Mouse (Mus musculus): ENCODE results near the gene Iqce. TPM values are rescaled to one million over a fixed set of nuclear protein-coding genes. Genes with fewer than 3 reads are reported as not detected.

Gene Iqce
- polyA plus RNA-seq, 1 experiment from 2014 or later: 22.9 TPM

- peak overlapping the region; percentile 56; the same call in 1 of the 2 replicates for H3K27ac ChIP-seq (replicated peaks)
- no peak for ATAC-seq (ENCODE audit: low read depth)
- peak overlapping the region; percentile 2; the same call in 1 of the 2 replicates for H3K4me2 ChIP-seq
- H3K9me3 ChIP-seq: no peaks in the 10 kb centered on the region
- H3K36me3 ChIP-seq: peaks cover 59% of the 10 kb centered on the region
- H3K4me1 ChIP-seq (replicated peaks): peaks cover 99% of the 10 kb centered on the region
- H3K27me3 ChIP-seq: no peaks in the 10 kb centered on the region
- no peak overlapping the region for H3K4me3 ChIP-seq
- 80% methylated on average over 3 of the region's 3 CpGs for WGBS
- peak overlapping the region; percentile 45; the same call in 1 of the 2 replicates for H3K9ac ChIP-seq
Measured at GRCm38 (mm10) chr5:140642076-140642475, 60.1 kb downstream of the Iqce start.

DNA sequence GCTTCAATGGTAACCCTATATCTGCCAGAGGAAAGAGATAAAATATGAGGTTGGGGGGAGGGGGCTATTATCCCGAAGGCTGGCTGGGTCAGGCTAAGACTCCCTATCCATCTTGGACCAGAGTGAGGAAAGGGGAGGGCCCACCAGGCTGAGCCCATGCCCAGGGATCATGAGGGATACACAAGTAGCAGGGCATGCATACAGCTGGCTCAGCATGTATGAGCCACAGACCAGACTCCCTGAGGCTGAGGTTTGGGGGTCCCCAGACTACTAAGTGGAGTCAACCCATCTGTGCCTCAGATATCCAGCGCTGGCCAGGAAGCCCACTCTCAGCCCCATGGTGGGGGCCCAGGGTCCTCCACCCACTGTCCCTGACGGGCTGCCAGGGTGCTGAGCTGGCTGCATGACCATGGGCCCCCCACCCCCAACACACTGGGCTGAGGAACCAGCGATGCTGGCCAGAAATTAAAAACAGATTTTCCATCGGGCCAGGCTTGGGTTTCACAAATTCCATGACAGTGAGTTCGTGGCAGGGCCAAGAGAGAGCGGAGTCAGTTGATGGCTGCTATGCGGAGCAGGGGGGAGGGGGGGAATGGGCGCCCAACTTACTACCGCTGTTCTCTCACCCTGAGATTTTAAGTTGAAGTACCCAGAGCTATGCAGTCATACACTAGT lies 60.8 kb downstream of the Iqce start:
- 67% methylated on average over 10 of the region's 10 CpGs for WGBS
- Histone ChIP-seq H3K4me3 (no peak overlapping the region), H3K27me3 (no peaks in the 10 kb centered on the region), H3K9ac (peak overlapping the region; percentile 45; the same call in 1 of the 2 replicates), H3K36me3 (peaks cover 61% of the 10 kb centered on the region), H3K4me2 (peak overlapping the region; percentile 2; the same call in 1 of the 2 replicates), H3K9me3 (no peaks in the 10 kb centered on the region), H3K27ac (replicated peaks) (peak overlapping the region; percentile 56), H3K4me1 (replicated peaks) (peaks cover 99% of the 10 kb centered on the region)
- ATAC-seq (ENCODE audit: low read depth): no peak

- peak overlapping the region; percentile 56 for H3K27ac ChIP-seq (replicated peaks)
- no peak overlapping the region; the same call in 1 of the 2 replicates for H3K4me2 ChIP-seq
- H3K4me1 ChIP-seq (replicated peaks): peaks cover 95% of the 10 kb centered on the region
- no peak overlapping the region for H3K4me3 ChIP-seq
- H3K9me3 ChIP-seq: no peaks in the 10 kb centered on the region
- WGBS: 51% methylated on average over 2 of the region's 2 CpGs
- peaks cover 66% of the 10 kb centered on the region for H3K36me3 ChIP-seq
- no peaks in the 10 kb centered on the region for H3K27me3 ChIP-seq
- 0 out of 2 replicates have a peak overlapping the region, but pooled peaks have one; percentile 45 for H3K9ac ChIP-seq
- no peak for ATAC-seq (ENCODE audit: low read depth)
Measured at GRCm38 (mm10) chr5:140640812-140641211, 61.4 kb downstream of the Iqce start.

- no peak overlapping the region for H3K9ac ChIP-seq
- 76% methylated on average over 14 of the region's 14 CpGs for WGBS
- H3K27me3 ChIP-seq: no peaks in the 10 kb centered on the region
- ATAC-seq (ENCODE audit: low read depth): no peak
- peak overlapping the region; percentile 56; the same call in 1 of the 2 replicates for H3K27ac ChIP-seq (replicated peaks)
- no peaks in the 10 kb centered on the region for H3K9me3 ChIP-seq
- H3K36me3 ChIP-seq: peaks cover 69% of the 10 kb centered on the region
- H3K4me3 ChIP-seq: no peak overlapping the region
- H3K4me2 ChIP-seq: no peak overlapping the region
- H3K4me1 ChIP-seq (replicated peaks): peaks cover 88% of the 10 kb centered on the region
Measured at GRCm38 (mm10) chr5:140639871-140640270, 62.3 kb downstream of the Iqce start.

- 82% methylated on average over 4 of the region's 4 CpGs for WGBS
- Histone ChIP-seq H3K4me1 (replicated peaks) (peaks cover 82% of the 10 kb centered on the region), H3K27me3 (no peaks in the 10 kb centered on the region), H3K4me3 (no peak overlapping the region), H3K36me3 (peaks cover 70% of the 10 kb centered on the region), H3K9ac (no peak overlapping the region), H3K9me3 (no peaks in the 10 kb centered on the region), H3K27ac (replicated peaks) (peak overlapping the region; percentile 56), H3K4me2 (no peak overlapping the region)
- ATAC-seq (ENCODE audit: low read depth): no peak
Measured at GRCm38 (mm10) chr5:140639312-140639711, 62.9 kb downstream of the Iqce start.

DNA sequence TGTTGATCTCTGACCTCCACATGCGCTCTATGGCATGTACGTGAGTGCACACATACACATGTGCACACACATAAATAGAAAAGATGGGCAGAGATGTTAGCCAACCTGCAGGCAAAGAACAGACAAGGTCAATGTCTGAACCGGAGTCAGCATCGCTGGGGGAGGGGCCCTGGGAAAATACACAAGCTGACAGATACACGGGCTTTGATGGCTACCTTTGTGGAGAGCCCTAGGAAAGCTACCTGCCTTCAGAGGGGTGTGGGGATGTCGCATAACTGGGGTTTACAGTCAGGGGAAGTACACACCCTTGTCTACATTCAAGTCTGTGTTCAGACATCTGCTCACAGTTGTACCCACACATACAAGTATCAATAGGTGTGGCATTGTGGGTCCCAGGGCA lies 63.7 kb downstream of the Iqce start:
- Histone ChIP-seq H3K27ac (replicated peaks) (no peak overlapping the region), H3K4me1 (replicated peaks) (peaks cover 74% of the 10 kb centered on the region), H3K9me3 (no peaks in the 10 kb centered on the region), H3K27me3 (no peaks in the 10 kb centered on the region), H3K36me3 (peaks cover 70% of the 10 kb centered on the region), H3K4me3 (no peak overlapping the region), H3K4me2 (no peak overlapping the region), H3K9ac (no peak overlapping the region)
- WGBS: 90% methylated on average over 6 of the region's 6 CpGs
- ATAC-seq (ENCODE audit: low read depth): no peak

- Histone ChIP-seq H3K9me3 (no peaks in the 10 kb centered on the region), H3K27ac (replicated peaks) (no peak overlapping the region), H3K4me2 (no peak overlapping the region), H3K27me3 (no peaks in the 10 kb centered on the region), H3K4me1 (replicated peaks) (peaks cover 69% of the 10 kb centered on the region), H3K9ac (0 out of 2 replicates have a peak overlapping the region, but pooled peaks have one; percentile 34), H3K4me3 (no peak overlapping the region), H3K36me3 (peaks cover 74% of the 10 kb centered on the region)
- ATAC-seq (ENCODE audit: low read depth): no peak
- 93% methylated on average over 3 of the region's 3 CpGs for WGBS
Measured at GRCm38 (mm10) chr5:140637989-140638388, 64.2 kb downstream of the Iqce start.

GRCm38 (mm10) chr5:140637058-140637410 lies 65.1 kb downstream of the Iqce start:
- peaks cover 83% of the 10 kb centered on the region for H3K36me3 ChIP-seq
- no peaks in the 10 kb centered on the region for H3K27me3 ChIP-seq
- H3K27ac ChIP-seq (replicated peaks): peak overlapping the region; percentile 72
- H3K9ac ChIP-seq: peak overlapping the region; percentile 18; the same call in 1 of the 2 replicates
- no peak for ATAC-seq (ENCODE audit: low read depth)
- H3K4me2 ChIP-seq: peak overlapping the region; percentile 2; the same call in 1 of the 2 replicates
- no peak overlapping the region for H3K4me3 ChIP-seq
- WGBS: 43% methylated on average over 6 of the region's 6 CpGs
- H3K9me3 ChIP-seq: no peaks in the 10 kb centered on the region
- H3K4me1 ChIP-seq (replicated peaks): peaks cover 60% of the 10 kb centered on the region

GRCm38 (mm10) chr5:140636316-140637057 lies 65.7 kb downstream of the Iqce start:
- Histone ChIP-seq H3K4me2 (peak overlapping the region; percentile 2; the same call in 1 of the 2 replicates), H3K4me1 (replicated peaks) (peaks cover 54% of the 10 kb centered on the region), H3K27me3 (no peaks in the 10 kb centered on the region), H3K9ac (peak overlapping the region; percentile 18; the same call in 1 of the 2 replicates), H3K27ac (replicated peaks) (peak overlapping the region; percentile 72), H3K36me3 (peaks cover 88% of the 10 kb centered on the region), H3K9me3 (no peaks in the 10 kb centered on the region), H3K4me3 (no peak overlapping the region)
- ATAC-seq (ENCODE audit: low read depth): no peak
- WGBS: 85% methylated on average over 7 of the region's 7 CpGs

DNA sequence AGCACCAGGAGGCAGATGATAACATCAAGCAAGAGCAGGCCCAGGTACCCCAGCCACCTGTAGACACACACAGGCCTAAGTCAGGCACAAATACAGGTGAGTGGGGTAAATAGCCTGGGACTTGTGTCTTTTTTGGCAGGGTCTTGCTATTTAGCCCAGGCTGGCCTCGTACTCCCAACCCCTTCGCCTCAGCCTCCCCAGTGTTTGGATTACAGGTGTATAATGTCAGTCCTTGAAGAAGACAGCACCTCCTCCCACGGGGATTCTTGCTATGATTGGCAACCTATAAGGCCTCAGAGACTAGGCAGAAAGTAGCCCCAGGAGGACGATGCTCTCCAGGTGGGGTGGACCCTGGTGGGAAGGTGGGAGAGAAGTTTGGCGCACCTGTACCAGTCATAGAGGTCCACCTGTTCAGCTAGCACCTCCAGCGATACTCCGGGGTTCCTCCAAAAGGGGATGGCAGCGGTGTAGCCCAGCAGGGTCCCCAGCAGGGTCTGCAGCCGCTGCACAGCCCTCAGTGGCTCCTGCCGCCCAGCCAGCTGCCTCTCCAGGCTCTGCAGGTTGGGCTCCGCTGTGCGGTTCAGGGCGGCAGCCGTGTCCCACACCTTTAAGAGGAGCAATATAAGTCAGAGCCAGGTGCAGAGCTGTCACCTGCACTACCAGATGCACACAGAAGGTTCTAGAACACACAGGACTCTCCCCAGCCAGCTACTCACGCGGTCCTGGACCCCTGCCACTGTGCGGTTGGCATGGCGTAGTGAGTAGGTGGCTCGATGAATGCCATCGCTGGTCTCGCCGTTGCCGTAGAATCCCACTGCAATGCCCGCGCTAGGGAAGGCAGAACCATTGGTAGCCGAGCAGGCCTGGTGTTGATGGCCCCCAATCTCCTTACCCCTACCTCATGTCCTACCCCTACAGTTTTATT lies 67.1 kb downstream of the Iqce start:
- 88% methylated on average over 26 of the region's 26 CpGs for WGBS
- Histone ChIP-seq H3K9ac (no peak overlapping the region), H3K4me1 (replicated peaks) (peaks cover 40% of the 10 kb centered on the region), H3K27me3 (no peaks in the 10 kb centered on the region), H3K4me3 (no peak overlapping the region), H3K27ac (replicated peaks) (no peak overlapping the region), H3K9me3 (no peaks in the 10 kb centered on the region), H3K36me3 (peaks cover 97% of the 10 kb centered on the region), H3K4me2 (no peak overlapping the region)
- no peak for ATAC-seq (ENCODE audit: low read depth)

DNA sequence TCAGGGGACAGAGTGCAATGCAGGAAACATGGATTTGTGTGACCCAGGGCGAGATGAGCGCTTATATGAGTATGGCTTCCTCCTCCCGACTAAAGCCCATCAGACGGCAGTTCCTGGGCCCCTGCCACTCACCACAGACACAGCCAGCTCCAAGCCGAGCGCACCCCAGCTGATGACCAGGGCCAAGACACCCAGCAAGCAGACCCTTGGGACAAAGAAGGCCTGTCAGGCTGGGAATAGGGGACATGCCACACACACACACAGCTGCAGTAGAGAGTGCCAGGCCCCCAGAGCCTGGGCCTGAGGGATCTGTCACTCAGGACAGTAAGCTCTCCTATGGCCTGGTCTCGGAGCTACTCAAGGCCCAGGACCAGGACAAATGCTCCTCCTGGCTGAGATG lies 68.7 kb downstream of the Iqce start:
- WGBS: 92% methylated on average over 7 of the region's 7 CpGs
- Histone ChIP-seq H3K27ac (replicated peaks) (0 out of 2 replicates have a peak overlapping the region, but pooled peaks have one; percentile 6), H3K4me3 (no peak overlapping the region), H3K4me1 (replicated peaks) (peaks cover 25% of the 10 kb centered on the region), H3K4me2 (no peak overlapping the region), H3K27me3 (no peaks in the 10 kb centered on the region), H3K9me3 (no peaks in the 10 kb centered on the region), H3K36me3 (peaks cover 98% of the 10 kb centered on the region), H3K9ac (no peak overlapping the region)
- ATAC-seq (ENCODE audit: low read depth): no peak

Data from neural tube, embryonic 13.5 days (tissue).